Mouse (Mus musculus) lung, postnatal 0 days (tissue): ENCODE data around the gene 6430571L13Rik. TPM values are rescaled to one million over a fixed set of nuclear protein-coding genes. Genes with fewer than 3 reads are reported as not detected.
A peak's percentile ranks its signal among the peaks of the same experiment; 100 is the strongest.

Experiments used
- ATAC-seq: fragments of 200-750 bp; cut with Nextera tagmentation; 2 replicates; pipeline ENCODE4 v1.8.0; 2017; ENCODE audit warnings: moderate library complexity
- DNase-seq: peaks from one replicate; pipeline ENCODE4 v3.0.0-alpha.2; 2016; ENCODE audit warnings: low spot score
- H3K27ac ChIP-seq: fragments of 300-500 bp; sonication (generic); 2 replicates; pipeline ENCODE4 v1.5.1; 2014; ENCODE audit warnings: antibody characterized with exemption, mild to moderate bottlenecking, low read length, mixed read lengths
- H3K27me3 ChIP-seq: fragments of 300-500 bp; sonication (generic); replicated peaks from 2 replicates; pipeline ENCODE4 v1.6.1; 2014; ENCODE audit warnings: low read length, mixed read lengths; ENCODE audit not compliant: insufficient read depth
- H3K36me3 ChIP-seq: fragments of 300-500 bp; sonication (generic); 2 replicates; pipeline ENCODE4 v1.6.1; 2014; ENCODE audit warnings: low read length, mixed read lengths; ENCODE audit not compliant: insufficient read depth
- H3K4me1 ChIP-seq: fragments of 300-500 bp; sonication (generic); 2 replicates; pipeline ENCODE4 v1.6.1; 2014; ENCODE audit warnings: antibody characterized with exemption, low read depth, low read length, mixed read lengths; ENCODE audit not compliant: insufficient read depth
- H3K4me2 ChIP-seq: fragments of 300-500 bp; sonication (generic); replicated peaks from 2 replicates; pipeline ENCODE4 v1.6.1; 2014; ENCODE audit warnings: low read depth, mild to moderate bottlenecking, low read length, moderate library complexity, mixed read lengths
- H3K4me3 ChIP-seq: fragments of 300-500 bp; sonication (generic); 2 replicates; pipeline ENCODE4 v1.5.1; 2014; ENCODE audit warnings: low read depth, low read length
- H3K9ac ChIP-seq: fragments of 300-500 bp; sonication (generic); replicated peaks from 2 replicates; pipeline ENCODE4 v1.6.1; 2014; ENCODE audit warnings: low read depth, mild to moderate bottlenecking
- H3K9me3 ChIP-seq: fragments of 300-500 bp; sonication (generic); 2 replicates; pipeline ENCODE4 v1.6.1; 2016; ENCODE audit warnings: low read length, mixed read lengths
- CTCF ChIP-seq: IDR thresholded peaks from 2 replicates; pipeline ENCODE4 v1.5.1; 2016; ENCODE audit warnings: antibody characterized with exemption, mild to moderate bottlenecking
- EP300 ChIP-seq: IDR thresholded peaks from 2 replicates; pipeline ENCODE4 v1.6.1; 2016; ENCODE audit warnings: antibody characterized with exemption, mild to moderate bottlenecking, control low read depth
- WGBS: fragments of 180-500 bp; shearing (Covaris S2); extraction: QIAGEN DNeasy Blood & Tissue Kit; methylation state at CpG from one replicate; pipeline ENCODE4 v1.1.7; 2014; 5-methylcytosine and 5-hydroxymethylcytosine counted together
- polyA plus RNA-seq: library from polyadenylated mRNA; unstranded; fragments of >200 nt; fragmentation: Nextera tagmentation; extraction: Ambion mirVana; gene quantifications from 2 replicates; pipeline ENCODE4 v1.2.1, GENCODE M21; 2015

The 6430571L13Rik gene
- polyA plus RNA-seq, 1 experiment from 2014 or later = 0.23 TPM

- Histone ChIP-seq H3K4me2 (peak overlapping the region; percentile 76), H3K27ac (peak overlapping the region; percentile 98; the same call in 1 of the 2 replicates), H3K27me3 (no peaks in the 10 kb centered on the region), H3K4me1 (peaks cover 27% of the 10 kb centered on the region), H3K9me3 (no peaks in the 10 kb centered on the region), H3K9ac (no peak overlapping the region), H3K36me3 (peaks cover 19% of the 10 kb centered on the region), H3K4me3 (no peak overlapping the region)
- TF ChIP-seq CTCF = no peak
- no peak for TF ChIP-seq EP300
- WGBS = 90% methylated on average over 30 of the region's 30 CpGs
- ATAC-seq = no peak
- no peak for DNase-seq
Measured at GRCm38 (mm10) chr9:107300224-107300973, 40.0 kb upstream of the 6430571L13Rik start.

- no peaks in the 10 kb centered on the region for H3K27me3 ChIP-seq
- peak overlapping the region; percentile 17 for H3K4me2 ChIP-seq
- peaks cover 28% of the 10 kb centered on the region for H3K4me1 ChIP-seq
- peak overlapping the region; percentile 70 for H3K27ac ChIP-seq
- peak; percentile 93 for TF ChIP-seq EP300
- no peak for TF ChIP-seq CTCF
- no peak overlapping the region for H3K4me3 ChIP-seq
- no peak overlapping the region for H3K9ac ChIP-seq
- peak; percentile 23 for ATAC-seq
- WGBS = 64% methylated on average over 17 of the region's 17 CpGs
- no peaks in the 10 kb centered on the region for H3K9me3 ChIP-seq
- DNase-seq = peak; percentile 62
- H3K36me3 ChIP-seq = peaks cover 19% of the 10 kb centered on the region
Measured at GRCm38 (mm10) chr9:107301554-107302331, 38.7 kb upstream of the 6430571L13Rik start.

- WGBS = 42% methylated on average over 7 of the region's 7 CpGs
- no peak overlapping the region for H3K9ac ChIP-seq
- DNase-seq = peak; percentile 54
Measured at GRCm38 (mm10) chr9:107302592-107302991, 37.8 kb upstream of the 6430571L13Rik start.

GRCm38 (mm10) chr9:107303121-107303820 lies 37.1 kb upstream of the 6430571L13Rik start:
- H3K27ac ChIP-seq = peak overlapping the region; percentile 70

More at GRCm38 (mm10) chr9:107302592-107302991, 37.8 kb upstream of the 6430571L13Rik start:
- H3K4me2 ChIP-seq = no peak overlapping the region
- 0 out of 2 replicates have a peak, but pooled peaks have one; percentile 4 for ATAC-seq
- H3K36me3 ChIP-seq = peaks cover 19% of the 10 kb centered on the region
- no peaks in the 10 kb centered on the region for H3K27me3 ChIP-seq
- no peak overlapping the region for H3K4me3 ChIP-seq
- H3K27ac ChIP-seq = peak overlapping the region; percentile 70
- TF ChIP-seq CTCF (no peak), EP300 (peak; percentile 81)
- peaks cover 33% of the 10 kb centered on the region for H3K4me1 ChIP-seq
- H3K9me3 ChIP-seq = no peaks in the 10 kb centered on the region

GRCm38 (mm10) chr9:107303900-107304299 lies 36.5 kb upstream of the 6430571L13Rik start:
- Histone ChIP-seq H3K27me3 (no peaks in the 10 kb centered on the region), H3K36me3 (peaks cover 19% of the 10 kb centered on the region), H3K4me2 (no peak overlapping the region), H3K4me1 (peaks cover 36% of the 10 kb centered on the region), H3K9me3 (no peaks in the 10 kb centered on the region), H3K9ac (no peak overlapping the region), H3K27ac (no peak overlapping the region), H3K4me3 (no peak overlapping the region)
- ATAC-seq (no peak), DNase-seq (no peak)
- WGBS = 79% methylated on average over 5 of the region's 5 CpGs
- no peak for TF ChIP-seq CTCF
- no peak for TF ChIP-seq EP300

More at GRCm38 (mm10) chr9:107303121-107303820, 37.1 kb upstream of the 6430571L13Rik start:
- no peak overlapping the region for H3K4me2 ChIP-seq
- 53% methylated on average over 9 of the region's 9 CpGs for WGBS
- peaks cover 19% of the 10 kb centered on the region for H3K36me3 ChIP-seq
- no peaks in the 10 kb centered on the region for H3K9me3 ChIP-seq
- H3K4me1 ChIP-seq = peaks cover 35% of the 10 kb centered on the region
- ATAC-seq = no peak
- DNase-seq = no peak
- H3K27me3 ChIP-seq = no peaks in the 10 kb centered on the region
- no peak overlapping the region for H3K9ac ChIP-seq
- TF ChIP-seq CTCF (no peak), EP300 (no peak)
- no peak overlapping the region for H3K4me3 ChIP-seq

- Histone ChIP-seq H3K27ac (no peak overlapping the region), H3K4me2 (no peak overlapping the region), H3K9me3 (no peaks in the 10 kb centered on the region), H3K36me3 (peaks cover 19% of the 10 kb centered on the region), H3K9ac (no peak overlapping the region), H3K4me1 (peaks cover 36% of the 10 kb centered on the region), H3K4me3 (no peak overlapping the region), H3K27me3 (no peaks in the 10 kb centered on the region)
- 91% methylated on average over 3 of the region's 3 CpGs for WGBS
- no peak for TF ChIP-seq CTCF
- TF ChIP-seq EP300 = no peak
- DNase-seq (no peak), ATAC-seq (no peak)
Measured at GRCm38 (mm10) chr9:107304383-107304782, 36.0 kb upstream of the 6430571L13Rik start.
